Mouse (Mus musculus) layer of hippocampus, postnatal 10 days (tissue): ENCODE data around the gene Olfr1137. TPM values are rescaled to one million over a fixed set of nuclear protein-coding genes. Genes with fewer than 3 reads are reported as not detected.

Experiments
- DNase-seq, 2 experiments: peaks; one replicate each; pipeline ENCODE4 v3.0.0; 2021; ENCODE audit warnings: low spot score in 2 of 2
- long read RNA-seq: library from polyadenylated mRNA; stranded (forward); transcript quantifications from one replicate; pipeline ENCODE4 v2.0.0, GENCODE M21; 2023
- total RNA-seq, 2 experiments: library from RNA; stranded (reverse); gene quantifications; 2 replicates each; pipeline ENCODE4 v1.2.3; 2021

The Olfr1137 gene
- total RNA-seq: not detected
- long read RNA-seq: 0 reads

DNA sequence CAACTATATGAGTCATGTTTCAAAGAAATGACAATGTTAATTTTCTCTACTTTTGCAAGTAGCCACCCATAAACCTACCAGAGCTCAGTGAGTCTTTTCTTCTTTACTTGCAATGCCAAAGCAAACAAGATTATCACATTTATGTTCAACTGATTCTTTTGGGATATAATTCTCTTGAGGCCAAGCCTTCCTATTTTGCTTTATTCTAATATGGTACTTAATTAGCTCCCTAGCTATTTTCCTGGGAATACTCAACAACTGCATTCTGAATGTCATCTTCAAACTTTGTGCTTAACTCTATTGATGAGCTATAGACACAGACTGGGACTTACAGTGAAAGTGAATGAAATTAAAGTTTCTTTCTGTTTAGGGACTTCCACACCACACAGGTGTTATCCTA is at the start of gene Olfr1137:
Olfr1137 (minus strand) TSS at position 101 of the 400 bp plus-strand sequence.
- DNase-seq: no peak

DNA sequence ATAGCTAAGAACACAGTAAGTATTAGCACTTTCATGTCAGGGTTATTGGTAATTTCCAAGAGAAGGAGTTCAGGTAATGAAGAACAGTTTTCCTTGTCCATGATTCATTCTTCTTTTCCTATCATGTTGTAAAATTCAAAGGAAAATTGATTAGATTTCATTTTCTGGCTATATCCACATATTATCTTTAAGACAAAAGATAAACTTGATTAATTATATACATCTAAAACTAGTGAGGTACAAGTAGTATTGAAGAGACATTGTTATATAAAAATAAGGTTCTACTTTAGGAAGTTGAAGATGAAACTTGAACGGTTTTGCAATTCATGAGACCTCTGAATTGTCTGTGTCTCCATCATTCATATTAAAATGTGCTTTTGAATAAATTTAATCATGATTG is 40.9 kb upstream of the Olfr1137 start, which contains the start of gene Olfr1141:
Olfr1141 (minus strand) TSS at position 101 of the 400 bp plus-strand sequence.
- DNase-seq: no peak

DNA sequence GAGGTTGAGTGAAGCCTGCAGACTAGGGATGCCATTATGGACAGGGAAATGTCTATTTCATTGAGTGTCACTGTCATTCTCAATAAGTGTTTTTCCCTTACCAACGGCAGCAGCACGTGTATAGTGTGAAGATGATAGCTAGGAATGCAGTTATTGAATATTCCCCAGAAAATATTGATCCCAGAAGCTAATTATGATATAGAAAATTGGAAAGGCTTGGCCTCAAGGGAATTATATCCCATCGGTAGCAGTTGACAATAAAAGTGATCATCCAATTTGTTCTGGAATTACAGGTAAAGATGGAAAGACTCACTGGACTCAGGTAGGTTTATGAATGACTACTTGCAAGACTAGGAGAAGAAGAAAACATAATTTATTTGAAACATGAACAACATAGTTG is 30.5 kb upstream of the Olfr1137 start, which contains the start of gene Olfr1140:
Olfr1140 (plus strand) TSS at position 301 of the 400 bp plus-strand sequence.
- DNase-seq: no peak

DNA sequence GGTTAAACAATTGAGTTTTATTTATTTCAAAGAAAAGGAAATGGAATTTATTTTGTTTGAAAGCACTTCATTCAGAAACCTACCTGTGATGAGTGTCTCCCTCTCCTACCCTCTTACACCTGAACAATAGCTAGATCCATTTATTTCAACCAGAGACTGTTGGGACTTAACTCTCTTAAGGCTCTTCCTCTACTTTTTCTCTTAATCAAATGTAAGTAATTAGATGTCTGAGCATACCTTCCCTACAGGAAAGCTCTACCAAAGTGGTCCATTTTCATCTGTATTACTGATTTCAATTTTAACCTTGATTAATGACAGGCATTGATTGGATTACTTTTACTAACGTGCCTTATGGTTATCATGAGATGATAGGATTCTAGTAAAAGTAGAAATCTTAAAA is 26.9 kb upstream of the Olfr1137 start, which contains the start of gene Olfr1138:
Olfr1138 (minus strand) TSS at position 101 of the 400 bp plus-strand sequence.
- no peak for DNase-seq

DNA sequence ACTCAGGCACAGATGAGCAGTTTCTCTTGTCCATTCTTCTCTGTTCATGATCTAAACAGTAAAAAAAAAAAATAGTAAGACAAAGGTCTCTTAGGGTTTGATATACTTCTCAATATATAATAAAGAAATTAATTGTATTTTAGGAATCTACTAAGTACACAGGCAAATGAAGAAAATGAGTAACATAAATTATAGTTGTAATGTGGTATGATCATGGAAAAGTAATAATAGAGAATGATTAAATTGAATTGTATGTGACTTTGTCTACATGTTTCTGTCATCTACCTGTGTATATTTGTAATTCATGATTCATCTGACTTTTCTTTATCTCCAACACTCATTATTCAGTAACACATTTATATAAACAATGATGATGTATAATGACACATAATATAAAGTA is 19.1 kb downstream of the Olfr1137 start, which contains the start of gene Olfr1136:
Olfr1136 (minus strand) TSS at position 101 of the 400 bp plus-strand sequence.
- no peak for DNase-seq

DNA sequence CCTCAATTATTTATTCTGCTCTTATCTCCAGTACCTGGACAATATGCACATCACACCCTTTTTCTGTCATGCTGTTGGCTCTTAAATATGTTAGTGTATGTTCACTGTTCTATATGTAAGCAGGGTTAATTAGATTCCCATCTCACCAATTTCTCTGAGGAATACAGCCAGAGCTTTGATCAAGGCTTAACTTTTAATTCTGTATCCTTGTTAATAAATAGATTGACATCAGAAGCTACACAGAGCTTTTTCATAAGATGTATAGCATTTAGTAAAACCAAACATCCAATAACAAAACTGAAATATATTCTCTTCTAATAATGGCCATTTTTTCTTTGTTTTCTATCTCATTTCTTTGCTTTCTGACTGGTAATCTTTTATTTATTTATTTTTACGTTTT is 39.4 kb downstream of the Olfr1137 start, which contains the start of gene Olfr1135:
Olfr1135 (minus strand) TSS at position 101 of the 400 bp plus-strand sequence.
- no peak for DNase-seq

Other genes with a start within 250 kb of the Olfr1137 start
- gene Pramel7, start 216.1 kb downstream of the Olfr1137 start, total RNA-seq: not detected
- gene Pramel6, start 206.6 kb downstream of the Olfr1137 start, total RNA-seq: not detected
- gene Olfr153, start 181.4 kb downstream of the Olfr1137 start, total RNA-seq: not detected
- not detected for gene Olfr1128, start 167.6 kb downstream of the Olfr1137 start, total RNA-seq
- gene Olfr1129, start 139.3 kb downstream of the Olfr1137 start, total RNA-seq: not detected
- not detected for gene Olfr1130, start 107.0 kb downstream of the Olfr1137 start, total RNA-seq
- gene Olfr1131, start 86.1 kb downstream of the Olfr1137 start, total RNA-seq: not detected
- not detected for gene Olfr1132, start 75.6 kb downstream of the Olfr1137 start, total RNA-seq
- gene Olfr1133, start 65.8 kb downstream of the Olfr1137 start, total RNA-seq: not detected
- not detected for gene Olfr1134, start 54.7 kb downstream of the Olfr1137 start, total RNA-seq
- not detected for gene Olfr1135, start 39.5 kb downstream of the Olfr1137 start, total RNA-seq
- gene Olfr1136, start 19.2 kb downstream of the Olfr1137 start, total RNA-seq: not detected
- gene Olfr1138, start 26.8 kb upstream of the Olfr1137 start, total RNA-seq: not detected
- gene Olfr1140, start 30.6 kb upstream of the Olfr1137 start, total RNA-seq: not detected
- not detected for gene Olfr1141, start 40.8 kb upstream of the Olfr1137 start, total RNA-seq
- not detected for gene Olfr152, start 66.3 kb upstream of the Olfr1137 start, total RNA-seq
- not detected for gene Olfr1143, start 87.4 kb upstream of the Olfr1137 start, total RNA-seq
- gene Olfr1145, start 96.6 kb upstream of the Olfr1137 start, total RNA-seq: not detected
- not detected for gene Olfr1148, start 117.4 kb upstream of the Olfr1137 start, total RNA-seq
- not detected for gene Olfr1150-ps1, start 130.8 kb upstream of the Olfr1137 start, total RNA-seq
- gene Olfr1151, start 142.7 kb upstream of the Olfr1137 start, total RNA-seq: not detected
- under 1 TPM in 1 of 2 experiments, not detected in 1; 0.04 TPM for gene Olfr1152, start 153.3 kb upstream of the Olfr1137 start, total RNA-seq
- not detected for gene Olfr1153, start 181.8 kb upstream of the Olfr1137 start, total RNA-seq
- gene Olfr1154, start 192.0 kb upstream of the Olfr1137 start, total RNA-seq: not detected
- not detected for gene Olfr1155, start 232.0 kb upstream of the Olfr1137 start, total RNA-seq
- not detected for gene Olfr1156, start 239.9 kb upstream of the Olfr1137 start, total RNA-seq